Mouse (Mus musculus) heart, postnatal 0 days (tissue): Measurements from ENCODE around the gene Xylt1.

ENCODE experiments used
- CTCF ChIP-seq: IDR thresholded peaks from 2 replicates; pipeline ENCODE4 v1.5.1; 2016; ENCODE audit warnings: antibody characterized with exemption, control low read depth, low read depth
- EP300 ChIP-seq: IDR thresholded peaks from 2 replicates; pipeline ENCODE4 v1.6.1; 2016; ENCODE audit warnings: antibody characterized with exemption, low read depth

DNA sequence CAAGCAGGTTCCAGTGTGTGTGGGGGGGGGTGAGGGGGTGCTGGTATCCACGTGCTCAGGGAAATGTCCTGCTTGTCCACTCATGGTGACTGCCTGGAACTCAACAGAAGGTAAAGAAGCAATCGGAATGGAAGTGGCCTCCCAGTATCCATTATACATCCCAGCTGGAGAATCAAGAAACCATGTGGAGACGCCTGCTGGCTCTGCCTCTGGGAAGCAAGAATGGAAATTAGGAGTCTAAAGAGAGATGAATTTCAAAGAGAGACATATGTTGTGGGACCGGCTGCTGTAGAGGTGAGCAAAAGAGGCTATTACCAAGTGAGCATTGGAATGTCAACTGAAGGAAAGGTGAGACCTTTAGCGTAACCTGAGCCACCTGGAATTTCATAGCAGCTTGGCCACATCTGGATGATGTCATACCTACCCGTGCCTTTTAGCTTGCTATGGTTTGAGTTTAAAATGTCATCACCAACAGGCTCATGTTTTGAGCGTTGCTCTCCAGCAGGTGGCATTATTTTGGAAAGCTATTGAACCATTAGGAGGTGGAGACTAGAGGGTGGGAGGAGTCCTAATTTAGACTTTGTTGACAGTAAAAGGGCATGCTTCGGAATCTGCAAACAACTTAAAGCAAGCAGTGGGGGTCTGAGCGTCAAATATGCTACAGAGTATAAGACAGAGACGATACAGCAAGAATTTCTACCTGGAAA, 329.3 kb downstream of the Xylt1 start:
- TF ChIP-seq CTCF, result no peak
- TF ChIP-seq EP300, result no peak
